Mouse (Mus musculus) small intestine, adult 2 months (tissue): ENCODE results near the gene Ndrg4.

Source experiments
- CTCF ChIP-seq: fragments of 200-500 bp; IDR thresholded peaks from 2 replicates; pipeline ENCODE4 v1.5.1; 2012; ENCODE audit warnings: low read depth, mild to moderate bottlenecking, control low read depth, inconsistent platforms, low read length, moderate library complexity, mixed read lengths; ENCODE audit not compliant: insufficient replicate concordance, insufficient read length; ENCODE audit errors: extremely low read depth
- POLR2A ChIP-seq: fragments of 200-500 bp; IDR thresholded peaks from 2 replicates; pipeline ENCODE4 v1.6.1; 2012; ENCODE audit warnings: low read depth, mild to moderate bottlenecking, control low read depth, inconsistent platforms, low read length, moderate library complexity

GRCm38 (mm10) chr8:95655831-95656230 lies 20.9 kb upstream of the Ndrg4 start:
- TF ChIP-seq CTCF (no peak), POLR2A (no peak)
